Mouse (Mus musculus): ENCODE measurements around the gene Vwa8. TPM values are rescaled to one million over a fixed set of nuclear protein-coding genes. Genes with fewer than 3 reads are reported as not detected.

The Vwa8 gene
- polyA plus RNA-seq, 1 experiment from 2014 or later: 9.2 TPM

DNA sequence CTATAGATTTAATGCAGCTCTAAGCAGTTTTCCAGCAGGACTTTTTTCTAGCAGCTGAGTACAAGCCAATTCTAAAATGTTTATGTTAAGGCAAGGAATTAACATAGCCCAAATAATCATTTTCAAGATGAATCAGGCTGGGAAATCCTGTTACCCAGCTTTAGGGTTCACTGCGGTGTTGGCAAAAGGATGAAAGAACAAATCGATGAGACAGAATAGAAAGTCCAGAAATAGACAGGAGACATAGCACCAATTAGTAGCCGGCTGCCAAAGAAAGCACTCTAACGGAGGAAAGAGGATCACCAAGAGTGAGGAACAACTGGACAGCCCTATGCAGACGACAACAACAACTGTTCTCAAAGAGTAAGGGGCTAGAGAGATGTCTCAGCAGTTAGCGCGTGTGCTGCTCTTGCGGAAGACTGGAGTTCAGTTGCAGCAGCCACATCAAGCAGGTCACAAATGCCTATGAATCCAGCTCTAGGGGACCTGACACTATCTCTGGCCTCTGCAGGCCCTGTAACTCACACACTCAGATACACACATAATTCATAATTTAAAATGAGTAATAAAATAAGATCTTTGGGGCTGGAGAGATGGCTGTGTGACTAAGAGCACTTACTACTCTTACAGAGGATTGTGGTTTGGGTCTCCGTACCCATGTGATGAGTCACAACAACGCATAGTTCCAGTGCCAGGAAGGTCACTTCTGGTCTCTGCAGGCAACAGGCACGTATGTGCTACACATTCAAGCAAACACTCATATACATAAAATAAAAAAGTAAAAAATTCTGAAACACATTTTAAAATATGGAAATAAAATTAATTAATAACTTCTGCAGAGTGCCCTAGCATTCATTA lies 265.9 kb downstream of the Vwa8 start:
- no peaks in the 10 kb centered on the region for H3K9me3 ChIP-seq (ENCODE audit: control insufficient read depth, low read length)
- no peak overlapping the region for H3K27ac ChIP-seq
- H3K4me1 ChIP-seq (replicated peaks; ENCODE audit: control insufficient read depth, insufficient read depth, low read length): no peaks in the 10 kb centered on the region
- H3K4me3 ChIP-seq (replicated peaks; ENCODE audit: low read length): no peak overlapping the region
- ATAC-seq (ENCODE audit: low FRiP score) (no peak), DNase-seq (ENCODE audit: low spot score) (no peak)
- 87% methylated on average over 11 of the region's 11 CpGs for WGBS
- no peaks in the 10 kb centered on the region for H3K27me3 ChIP-seq (ENCODE audit: control insufficient read depth, insufficient read depth, low read length)
- no peak overlapping the region for H3K4me2 ChIP-seq (replicated peaks)
- H3K36me3 ChIP-seq (replicated peaks; ENCODE audit: control insufficient read depth, insufficient read depth): no peaks in the 10 kb centered on the region
- no peak overlapping the region for H3K9ac ChIP-seq

DNA sequence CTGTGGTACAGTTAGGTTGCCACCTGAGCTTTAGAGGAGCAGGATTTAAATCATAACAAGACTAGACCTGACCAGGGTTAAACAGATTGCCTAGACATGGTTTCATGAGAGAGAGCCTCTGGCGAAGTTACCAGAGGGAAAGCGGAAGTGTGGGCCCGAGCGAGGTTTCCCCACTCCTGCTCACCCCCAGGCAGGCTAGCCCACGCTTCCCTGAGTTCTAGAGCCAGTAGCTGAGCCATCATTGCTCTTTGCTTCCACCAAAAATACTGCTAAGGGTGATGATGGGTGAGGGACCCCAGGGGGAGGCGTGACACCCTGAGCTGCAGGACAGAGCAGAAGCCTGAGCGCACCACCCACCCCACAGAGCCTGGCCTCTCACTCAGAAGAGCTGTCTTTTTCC lies 269.6 kb downstream of the Vwa8 start:
- Histone ChIP-seq H3K9ac (no peak overlapping the region), H3K27me3 (ENCODE audit: control insufficient read depth, insufficient read depth, low read length) (no peaks in the 10 kb centered on the region), H3K36me3 (replicated peaks; ENCODE audit: control insufficient read depth, insufficient read depth) (no peaks in the 10 kb centered on the region), H3K27ac (no peak overlapping the region), H3K4me2 (replicated peaks) (no peak overlapping the region), H3K4me3 (replicated peaks; ENCODE audit: low read length) (no peak overlapping the region), H3K9me3 (ENCODE audit: control insufficient read depth, low read length) (no peaks in the 10 kb centered on the region), H3K4me1 (replicated peaks; ENCODE audit: control insufficient read depth, insufficient read depth, low read length) (no peaks in the 10 kb centered on the region)
- DNase-seq (ENCODE audit: low spot score) (no peak), ATAC-seq (ENCODE audit: low FRiP score) (no peak)
- WGBS: 95% methylated on average over 7 of the region's 7 CpGs

DNA sequence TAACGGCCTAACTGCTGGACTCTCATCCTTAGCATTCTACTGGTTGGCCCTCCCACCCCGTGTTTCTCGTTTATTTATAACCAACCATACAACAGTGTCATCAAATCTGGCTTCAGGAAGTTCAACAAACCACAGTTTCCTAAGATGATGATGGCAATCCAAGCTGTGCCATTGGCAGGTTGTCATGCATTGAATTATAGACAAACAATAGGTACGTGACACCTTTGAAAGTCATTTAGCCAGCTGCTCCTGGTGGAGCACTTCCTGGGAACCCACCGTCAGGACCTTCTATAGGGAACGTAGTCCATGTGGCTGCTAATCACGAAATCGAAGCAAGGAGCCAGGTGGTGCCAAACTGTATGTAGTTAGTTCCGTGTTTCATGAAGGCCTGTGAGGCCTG lies 270.5 kb downstream of the Vwa8 start:
- 91% methylated on average over 9 of the region's 9 CpGs for WGBS
- no peaks in the 10 kb centered on the region for H3K9me3 ChIP-seq (ENCODE audit: control insufficient read depth, low read length)
- DNase-seq (ENCODE audit: low spot score) (no peak), ATAC-seq (ENCODE audit: low FRiP score) (no peak)
- no peaks in the 10 kb centered on the region for H3K4me1 ChIP-seq (replicated peaks; ENCODE audit: control insufficient read depth, insufficient read depth, low read length)
- H3K27ac ChIP-seq: no peak overlapping the region
- no peak overlapping the region for H3K4me3 ChIP-seq (replicated peaks; ENCODE audit: low read length)
- H3K4me2 ChIP-seq (replicated peaks): no peak overlapping the region
- H3K9ac ChIP-seq: no peak overlapping the region
- H3K27me3 ChIP-seq (ENCODE audit: control insufficient read depth, insufficient read depth, low read length): no peaks in the 10 kb centered on the region
- H3K36me3 ChIP-seq (replicated peaks; ENCODE audit: control insufficient read depth, insufficient read depth): no peaks in the 10 kb centered on the region

DNA sequence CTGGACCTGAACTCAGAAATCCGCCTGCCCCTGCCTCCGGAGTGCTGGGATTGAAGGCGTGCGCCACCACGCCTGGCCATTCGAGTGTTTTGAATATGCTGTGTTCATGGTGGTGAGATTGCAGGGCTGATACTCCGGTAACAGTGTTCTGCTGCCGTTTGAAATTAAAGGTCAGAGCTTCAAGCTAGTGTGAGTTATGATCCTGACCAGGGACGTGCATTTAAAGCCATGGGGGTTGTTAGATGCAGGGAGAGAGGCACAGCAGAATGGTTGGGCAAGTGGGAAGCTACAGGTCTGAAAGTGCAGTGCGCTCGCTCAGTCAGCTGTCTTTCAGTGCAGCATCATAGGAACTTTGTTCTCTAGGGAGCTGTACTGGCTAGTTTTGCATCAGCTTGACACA lies 271.8 kb downstream of the Vwa8 start:
- no peak overlapping the region for H3K27ac ChIP-seq
- H3K9me3 ChIP-seq (ENCODE audit: control insufficient read depth, low read length): no peaks in the 10 kb centered on the region
- no peak overlapping the region for H3K4me3 ChIP-seq (replicated peaks; ENCODE audit: low read length)
- WGBS: 89% methylated on average over 11 of the region's 11 CpGs
- peaks cover 5% of the 10 kb centered on the region; the same call in 1 of the 2 replicates for H3K4me1 ChIP-seq (replicated peaks; ENCODE audit: control insufficient read depth, insufficient read depth, low read length)
- ATAC-seq (ENCODE audit: low FRiP score): no peak
- no peak overlapping the region for H3K4me2 ChIP-seq (replicated peaks)
- no peaks in the 10 kb centered on the region for H3K27me3 ChIP-seq (ENCODE audit: control insufficient read depth, insufficient read depth, low read length)
- H3K36me3 ChIP-seq (replicated peaks; ENCODE audit: control insufficient read depth, insufficient read depth): no peaks in the 10 kb centered on the region
- no peak for DNase-seq (ENCODE audit: low spot score)
- no peak overlapping the region for H3K9ac ChIP-seq

DNA sequence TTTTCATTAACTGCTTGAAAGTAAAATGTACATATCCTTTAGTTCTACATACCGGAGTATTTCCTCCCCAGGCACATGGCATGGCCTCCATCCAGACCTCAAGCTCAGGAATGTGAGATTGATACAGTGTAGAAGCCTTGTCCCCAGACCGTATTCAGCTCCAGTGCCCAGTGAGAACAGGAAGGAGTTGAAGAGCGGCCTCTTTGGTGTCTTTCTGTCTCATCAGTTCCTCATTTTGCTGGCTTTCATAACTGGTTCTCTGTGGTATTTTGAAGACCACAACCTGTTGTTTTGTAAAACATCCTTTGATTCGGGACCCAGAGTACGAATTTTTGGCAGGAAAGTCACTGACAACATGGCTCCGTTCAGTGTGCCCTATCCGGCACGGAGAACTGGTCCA lies 274.6 kb downstream of the Vwa8 start:
- WGBS: 89% methylated on average over 8 of the region's 8 CpGs

DNA sequence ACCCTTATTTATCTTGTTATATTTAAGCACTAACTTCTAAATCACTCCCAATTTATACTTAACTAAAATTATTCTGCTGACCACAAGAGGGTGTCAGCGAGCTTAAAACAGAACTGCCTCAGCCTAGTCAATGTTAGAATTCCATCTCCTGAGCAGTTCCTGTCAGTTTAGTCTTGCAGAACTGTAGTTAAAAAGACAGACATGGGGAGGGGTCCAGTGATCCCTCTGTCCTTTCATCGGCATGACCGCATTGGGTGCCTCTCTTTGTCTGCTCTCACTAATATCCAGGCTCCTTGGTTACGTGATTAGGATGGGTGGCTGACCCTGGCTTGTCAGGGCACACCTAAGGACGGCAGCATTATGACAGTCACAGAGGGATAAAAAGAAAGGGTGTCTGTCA lies 275.8 kb downstream of the Vwa8 start:
- DNase-seq (ENCODE audit: low spot score): peak; percentile 75
- Histone ChIP-seq H3K9ac (no peak overlapping the region), H3K4me3 (replicated peaks; ENCODE audit: low read length) (no peak overlapping the region), H3K27ac (no peak overlapping the region), H3K27me3 (ENCODE audit: control insufficient read depth, insufficient read depth, low read length) (no peaks in the 10 kb centered on the region), H3K9me3 (ENCODE audit: control insufficient read depth, low read length) (no peaks in the 10 kb centered on the region), H3K4me2 (replicated peaks) (no peak overlapping the region), H3K4me1 (replicated peaks; ENCODE audit: control insufficient read depth, insufficient read depth, low read length) (peaks cover 5% of the 10 kb centered on the region; the same call in 1 of the 2 replicates), H3K36me3 (replicated peaks; ENCODE audit: control insufficient read depth, insufficient read depth) (no peaks in the 10 kb centered on the region)
- 37% methylated on average over 5 of the region's 5 CpGs for WGBS
- no peak for ATAC-seq (ENCODE audit: low FRiP score)

More for the DNA sequence above, 274.6 kb downstream of the Vwa8 start:
- no peak overlapping the region for H3K9ac ChIP-seq
- DNase-seq (ENCODE audit: low spot score) (no peak), ATAC-seq (ENCODE audit: low FRiP score) (no peak)
- no peak overlapping the region for H3K27ac ChIP-seq
- no peaks in the 10 kb centered on the region for H3K9me3 ChIP-seq (ENCODE audit: control insufficient read depth, low read length)
- H3K4me2 ChIP-seq (replicated peaks): no peak overlapping the region
- H3K4me1 ChIP-seq (replicated peaks; ENCODE audit: control insufficient read depth, insufficient read depth, low read length): peaks cover 5% of the 10 kb centered on the region; the same call in 1 of the 2 replicates
- no peak overlapping the region for H3K4me3 ChIP-seq (replicated peaks; ENCODE audit: low read length)
- no peaks in the 10 kb centered on the region for H3K27me3 ChIP-seq (ENCODE audit: control insufficient read depth, insufficient read depth, low read length)
- no peaks in the 10 kb centered on the region for H3K36me3 ChIP-seq (replicated peaks; ENCODE audit: control insufficient read depth, insufficient read depth)

DNA sequence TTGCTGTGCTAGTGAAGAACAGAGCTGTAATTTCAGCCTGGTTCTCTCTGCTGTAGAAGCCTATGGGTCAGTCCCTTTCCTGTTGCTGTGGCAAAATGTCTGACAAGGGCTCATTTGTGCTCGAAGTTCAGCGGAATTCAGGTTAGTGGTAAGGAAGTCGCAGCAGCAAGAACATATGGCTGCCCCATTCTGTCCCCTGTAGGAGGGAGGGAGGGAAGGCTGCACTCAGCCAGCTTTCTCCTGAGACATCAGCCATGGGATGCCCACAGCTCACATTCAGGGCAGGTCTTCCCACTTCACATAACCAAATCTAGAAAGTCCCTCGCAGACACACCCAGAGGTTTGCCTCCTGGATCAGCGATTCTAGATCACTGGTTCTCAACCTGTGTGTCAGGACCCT lies 277.3 kb downstream of the Vwa8 start:
- 85% methylated on average over 5 of the region's 5 CpGs for WGBS
- Histone ChIP-seq H3K9ac (no peak overlapping the region), H3K4me3 (replicated peaks; ENCODE audit: low read length) (no peak overlapping the region), H3K36me3 (replicated peaks; ENCODE audit: control insufficient read depth, insufficient read depth) (no peaks in the 10 kb centered on the region), H3K4me1 (replicated peaks; ENCODE audit: control insufficient read depth, insufficient read depth, low read length) (peaks cover 5% of the 10 kb centered on the region; the same call in 1 of the 2 replicates), H3K27me3 (ENCODE audit: control insufficient read depth, insufficient read depth, low read length) (no peaks in the 10 kb centered on the region), H3K27ac (no peak overlapping the region), H3K4me2 (replicated peaks) (no peak overlapping the region), H3K9me3 (ENCODE audit: control insufficient read depth, low read length) (no peaks in the 10 kb centered on the region)
- ATAC-seq (ENCODE audit: low FRiP score) (no peak), DNase-seq (ENCODE audit: low spot score) (no peak)

DNA sequence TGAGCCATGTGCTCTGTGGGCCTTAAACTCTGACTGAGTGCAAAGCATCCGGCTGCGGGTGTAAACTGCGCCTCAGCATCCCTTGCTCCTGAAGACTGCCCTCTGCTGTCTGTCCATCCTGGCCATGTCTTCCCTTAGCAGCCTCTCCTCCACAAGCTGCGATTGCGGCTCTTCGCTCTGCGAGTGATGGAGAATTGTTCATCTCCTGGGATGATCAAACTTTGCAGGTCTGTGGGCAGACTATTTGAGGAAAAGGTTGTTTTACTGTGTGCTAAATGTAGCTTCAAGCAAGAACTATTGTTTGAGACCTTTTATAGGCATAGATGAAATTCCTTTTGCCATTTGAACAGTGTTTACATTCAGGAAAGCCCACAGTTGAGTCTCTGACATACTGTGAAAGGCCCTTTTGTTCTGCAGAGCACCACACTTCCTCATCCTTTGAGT lies 286.1 kb downstream of the Vwa8 start:
- no peak overlapping the region for H3K4me3 ChIP-seq (replicated peaks; ENCODE audit: low read length)
- no peak overlapping the region; the same call in 1 of the 2 replicates for H3K9ac ChIP-seq
- no peaks in the 10 kb centered on the region for H3K27me3 ChIP-seq (ENCODE audit: control insufficient read depth, insufficient read depth, low read length)
- ATAC-seq (ENCODE audit: low FRiP score): no peak; the same call in 1 of the 2 replicates
- 9% methylated on average over 7 of the region's 7 CpGs for WGBS
- H3K27ac ChIP-seq: peak overlapping the region; percentile 17; the same call in 1 of the 2 replicates
- H3K4me1 ChIP-seq (replicated peaks; ENCODE audit: control insufficient read depth, insufficient read depth, low read length): peaks cover 5% of the 10 kb centered on the region
- no peak for DNase-seq (ENCODE audit: low spot score)
- H3K9me3 ChIP-seq (ENCODE audit: control insufficient read depth, low read length): no peaks in the 10 kb centered on the region
- H3K36me3 ChIP-seq (replicated peaks; ENCODE audit: control insufficient read depth, insufficient read depth): no peaks in the 10 kb centered on the region
- no peak overlapping the region for H3K4me2 ChIP-seq (replicated peaks)

DNA sequence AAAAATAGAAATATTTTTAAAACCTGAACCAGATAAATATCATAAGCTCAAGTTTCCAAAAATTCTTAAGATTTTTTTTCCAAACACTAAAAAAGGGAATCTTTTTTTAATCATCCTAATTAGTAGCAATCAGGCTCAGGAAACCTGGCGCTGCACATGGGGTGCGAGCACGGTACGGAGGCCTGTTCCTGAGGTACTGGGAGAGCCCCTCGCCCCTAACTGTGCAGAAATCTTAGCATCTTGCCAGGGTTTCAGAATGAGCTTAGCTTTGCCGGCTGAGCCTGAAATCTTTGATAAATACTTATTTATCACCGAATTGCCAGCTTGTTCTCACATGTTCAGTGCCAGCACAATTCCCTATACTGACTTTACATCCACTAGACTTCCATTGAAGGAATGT lies 286.6 kb downstream of the Vwa8 start:
- no peak overlapping the region for H3K4me2 ChIP-seq (replicated peaks)
- peaks cover 11% of the 10 kb centered on the region for H3K4me1 ChIP-seq (replicated peaks; ENCODE audit: control insufficient read depth, insufficient read depth, low read length)
- no peak overlapping the region for H3K9ac ChIP-seq
- ATAC-seq (ENCODE audit: low FRiP score) (no peak), DNase-seq (ENCODE audit: low spot score) (no peak)
- H3K4me3 ChIP-seq (replicated peaks; ENCODE audit: low read length): no peak overlapping the region
- WGBS: 71% methylated on average over 7 of the region's 7 CpGs
- H3K27ac ChIP-seq: no peak overlapping the region
- H3K9me3 ChIP-seq (ENCODE audit: control insufficient read depth, low read length): no peaks in the 10 kb centered on the region
- H3K27me3 ChIP-seq (ENCODE audit: control insufficient read depth, insufficient read depth, low read length): no peaks in the 10 kb centered on the region
- no peaks in the 10 kb centered on the region for H3K36me3 ChIP-seq (replicated peaks; ENCODE audit: control insufficient read depth, insufficient read depth)
